Mouse (Mus musculus): ENCODE measurements around the gene Cyp39a1. TPM values are rescaled to one million over a fixed set of nuclear protein-coding genes. Genes with fewer than 3 reads are reported as not detected.

Gene Cyp39a1
- polyA plus RNA-seq, 1 experiment from 2014 or later, result 41.1 TPM

- WGBS, result 87% methylated on average over 1 of the region's 1 CpGs
Observed at GRCm38 (mm10) chr17:43640825-43641224, 26.4 kb upstream of the Cyp39a1 start.

GRCm38 (mm10) chr17:43643191-43643590 lies 24.0 kb upstream of the Cyp39a1 start:
- Histone ChIP-seq H3K9me3 (ENCODE audit: control insufficient read depth, low read length) (no peaks in the 10 kb centered on the region), H3K27me3 (ENCODE audit: control insufficient read depth, insufficient read depth, low read length) (no peaks in the 10 kb centered on the region), H3K27ac (ENCODE audit: low read depth, low read length) (no peak overlapping the region), H3K36me3 (ENCODE audit: control insufficient read depth, insufficient read depth, low read length) (peaks cover 5% of the 10 kb centered on the region; the same call in 1 of the 2 replicates), H3K9ac (ENCODE audit: low read length) (no peak overlapping the region), H3K4me1 (replicated peaks; ENCODE audit: control insufficient read depth, insufficient read depth, low read length) (no peaks in the 10 kb centered on the region), H3K4me3 (ENCODE audit: low read depth, low read length) (no peak overlapping the region), H3K4me2 (ENCODE audit: low read depth, low read length, severe bottlenecking) (no peak overlapping the region)
- 79% methylated on average over 7 of the region's 7 CpGs for WGBS
- DNase-seq (ENCODE audit: low spot score), result no peak
- no peak for ATAC-seq (replicated peaks; ENCODE audit: low FRiP score)

More at GRCm38 (mm10) chr17:43640825-43641224, 26.4 kb upstream of the Cyp39a1 start:
- no peak for DNase-seq (ENCODE audit: low spot score)
- no peak overlapping the region for H3K4me2 ChIP-seq (ENCODE audit: low read depth, low read length, severe bottlenecking)
- no peaks in the 10 kb centered on the region for H3K9me3 ChIP-seq (ENCODE audit: control insufficient read depth, low read length)
- peaks cover 5% of the 10 kb centered on the region; the same call in 1 of the 2 replicates for H3K36me3 ChIP-seq (ENCODE audit: control insufficient read depth, insufficient read depth, low read length)
- no peaks in the 10 kb centered on the region for H3K4me1 ChIP-seq (replicated peaks; ENCODE audit: control insufficient read depth, insufficient read depth, low read length)
- no peak overlapping the region for H3K4me3 ChIP-seq (ENCODE audit: low read depth, low read length)
- no peak overlapping the region for H3K9ac ChIP-seq (ENCODE audit: low read length)
- no peak for ATAC-seq (replicated peaks; ENCODE audit: low FRiP score)
- no peak overlapping the region for H3K27ac ChIP-seq (ENCODE audit: low read depth, low read length)
- H3K27me3 ChIP-seq (ENCODE audit: control insufficient read depth, insufficient read depth, low read length), result no peaks in the 10 kb centered on the region

GRCm38 (mm10) chr17:43644375-43644774 lies 22.9 kb upstream of the Cyp39a1 start:
- Histone ChIP-seq H3K9me3 (ENCODE audit: control insufficient read depth, low read length) (no peaks in the 10 kb centered on the region), H3K4me3 (ENCODE audit: low read depth, low read length) (no peak overlapping the region), H3K4me1 (replicated peaks; ENCODE audit: control insufficient read depth, insufficient read depth, low read length) (no peaks in the 10 kb centered on the region), H3K27me3 (ENCODE audit: control insufficient read depth, insufficient read depth, low read length) (no peaks in the 10 kb centered on the region), H3K4me2 (ENCODE audit: low read depth, low read length, severe bottlenecking) (no peak overlapping the region), H3K27ac (ENCODE audit: low read depth, low read length) (no peak overlapping the region), H3K36me3 (ENCODE audit: control insufficient read depth, insufficient read depth, low read length) (peaks cover 5% of the 10 kb centered on the region; the same call in 1 of the 2 replicates), H3K9ac (ENCODE audit: low read length) (no peak overlapping the region)
- WGBS, result 79% methylated on average over 7 of the region's 7 CpGs
- ATAC-seq (replicated peaks; ENCODE audit: low FRiP score), result no peak
- no peak for DNase-seq (ENCODE audit: low spot score)

- ATAC-seq (replicated peaks; ENCODE audit: low FRiP score) (no peak), DNase-seq (ENCODE audit: low spot score) (no peak)
- H3K27ac ChIP-seq (ENCODE audit: low read depth, low read length), result no peak overlapping the region
- 93% methylated on average over 3 of the region's 3 CpGs for WGBS
- no peak overlapping the region for H3K4me2 ChIP-seq (ENCODE audit: low read depth, low read length, severe bottlenecking)
- no peak overlapping the region for H3K9ac ChIP-seq (ENCODE audit: low read length)
- no peak overlapping the region for H3K4me3 ChIP-seq (ENCODE audit: low read depth, low read length)
- no peaks in the 10 kb centered on the region for H3K9me3 ChIP-seq (ENCODE audit: control insufficient read depth, low read length)
- H3K27me3 ChIP-seq (ENCODE audit: control insufficient read depth, insufficient read depth, low read length), result no peaks in the 10 kb centered on the region
- peaks cover 5% of the 10 kb centered on the region; the same call in 1 of the 2 replicates for H3K36me3 ChIP-seq (ENCODE audit: control insufficient read depth, insufficient read depth, low read length)
- no peaks in the 10 kb centered on the region for H3K4me1 ChIP-seq (replicated peaks; ENCODE audit: control insufficient read depth, insufficient read depth, low read length)
Observed at GRCm38 (mm10) chr17:43645136-43645535, 22.1 kb upstream of the Cyp39a1 start.

- Histone ChIP-seq H3K4me2 (ENCODE audit: low read depth, low read length, severe bottlenecking) (no peak overlapping the region), H3K27me3 (ENCODE audit: control insufficient read depth, insufficient read depth, low read length) (no peaks in the 10 kb centered on the region), H3K4me3 (ENCODE audit: low read depth, low read length) (no peak overlapping the region), H3K27ac (ENCODE audit: low read depth, low read length) (no peak overlapping the region), H3K9ac (ENCODE audit: low read length) (no peak overlapping the region), H3K36me3 (ENCODE audit: control insufficient read depth, insufficient read depth, low read length) (peaks cover 5% of the 10 kb centered on the region; the same call in 1 of the 2 replicates), H3K9me3 (ENCODE audit: control insufficient read depth, low read length) (no peaks in the 10 kb centered on the region), H3K4me1 (replicated peaks; ENCODE audit: control insufficient read depth, insufficient read depth, low read length) (no peaks in the 10 kb centered on the region)
- 57% methylated on average over 5 of the region's 5 CpGs for WGBS
- ATAC-seq (replicated peaks; ENCODE audit: low FRiP score) (no peak), DNase-seq (ENCODE audit: low spot score) (no peak)
Observed at GRCm38 (mm10) chr17:43646925-43647324, 20.3 kb upstream of the Cyp39a1 start.

GRCm38 (mm10) chr17:43649641-43650436 lies 17.4 kb upstream of the Cyp39a1 start:
- no peaks in the 10 kb centered on the region for H3K4me1 ChIP-seq (replicated peaks; ENCODE audit: control insufficient read depth, insufficient read depth, low read length)
- no peaks in the 10 kb centered on the region; the same call in 1 of the 2 replicates for H3K36me3 ChIP-seq (ENCODE audit: control insufficient read depth, insufficient read depth, low read length)
- H3K9ac ChIP-seq (ENCODE audit: low read length), result no peak overlapping the region
- ATAC-seq (replicated peaks; ENCODE audit: low FRiP score) (no peak), DNase-seq (ENCODE audit: low spot score) (no peak)
- H3K27me3 ChIP-seq (ENCODE audit: control insufficient read depth, insufficient read depth, low read length), result no peaks in the 10 kb centered on the region
- no peaks in the 10 kb centered on the region for H3K9me3 ChIP-seq (ENCODE audit: control insufficient read depth, low read length)
- no peak overlapping the region for H3K4me3 ChIP-seq (ENCODE audit: low read depth, low read length)
- WGBS, result 84% methylated on average over 10 of the region's 10 CpGs
- H3K27ac ChIP-seq (ENCODE audit: low read depth, low read length), result no peak overlapping the region
- no peak overlapping the region for H3K4me2 ChIP-seq (ENCODE audit: low read depth, low read length, severe bottlenecking)

GRCm38 (mm10) chr17:43651314-43652046 lies 15.7 kb upstream of the Cyp39a1 start:
- Histone ChIP-seq H3K4me1 (replicated peaks; ENCODE audit: control insufficient read depth, insufficient read depth, low read length) (no peaks in the 10 kb centered on the region), H3K27ac (ENCODE audit: low read depth, low read length) (no peak overlapping the region), H3K9ac (ENCODE audit: low read length) (no peak overlapping the region), H3K27me3 (ENCODE audit: control insufficient read depth, insufficient read depth, low read length) (no peaks in the 10 kb centered on the region), H3K4me3 (ENCODE audit: low read depth, low read length) (no peak overlapping the region), H3K4me2 (ENCODE audit: low read depth, low read length, severe bottlenecking) (no peak overlapping the region), H3K36me3 (ENCODE audit: control insufficient read depth, insufficient read depth, low read length) (no peaks in the 10 kb centered on the region; the same call in 1 of the 2 replicates), H3K9me3 (ENCODE audit: control insufficient read depth, low read length) (no peaks in the 10 kb centered on the region)
- WGBS, result 70% methylated on average over 14 of the region's 14 CpGs
- ATAC-seq (replicated peaks; ENCODE audit: low FRiP score), result no peak
- DNase-seq (ENCODE audit: low spot score), result no peak

GRCm38 (mm10) chr17:43666576-43667289 lies 492 bp upstream of the Cyp39a1 start, which contains the start of gene Slc25a27:
TSS of gene Slc25a27 (minus strand) at chr17:43667214.
- ATAC-seq (replicated peaks; ENCODE audit: low FRiP score) (peak; percentile 97), DNase-seq (ENCODE audit: low spot score) (peak; percentile 92)
- H3K36me3 ChIP-seq (ENCODE audit: control insufficient read depth, insufficient read depth, low read length), result peaks cover 3% of the 10 kb centered on the region; the same call in 1 of the 2 replicates
- peak within 1 kb of the TSS; percentile 91 for H3K4me3 ChIP-seq (ENCODE audit: low read depth, low read length)
- peak within 1 kb of the TSS; percentile 68 for H3K4me2 ChIP-seq (ENCODE audit: low read depth, low read length, severe bottlenecking)
- no peak within 1 kb of the TSS for H3K27ac ChIP-seq (ENCODE audit: low read depth, low read length)
- no peaks in the 10 kb centered on the region for H3K27me3 ChIP-seq (ENCODE audit: control insufficient read depth, insufficient read depth, low read length)
- under 1% methylated on average over 40 of the region's 41 CpGs for WGBS
- peak within 1 kb of the TSS; percentile 84 for H3K9ac ChIP-seq (ENCODE audit: low read length)
- no peaks in the 10 kb centered on the region for H3K9me3 ChIP-seq (ENCODE audit: control insufficient read depth, low read length)
- peaks cover 3% of the 10 kb centered on the region; the same call in 1 of the 2 replicates for H3K4me1 ChIP-seq (replicated peaks; ENCODE audit: control insufficient read depth, insufficient read depth, low read length)

Data from forebrain, embryonic 11.5 days (tissue).